In genomic region chr6:82150051-82150450, GRCm38 (mm10) we compare ENCODE assay signal across 22 mouse cellular contexts.
A peak's percentile ranks its signal among the peaks of the same experiment; 100 is the strongest.
DNase-seq lines count a peak whose midpoint lies in the region; ATAC-seq and TF ChIP-seq lines count a peak whose summit lies in the region.
"Had no signal": no experiment of that assay in that cellular context is flagged by ENCODE, and none has a peak within 500 bp of the region (broad histone marks: within the 10 kb centered on the region; RNA-seq: fewer than 3 reads in every experiment).

No protein-coding gene starts in this region.

- peak; percentile 71 for DNase-seq in embryonic facial prominence, embryonic 14.5 days (ENCODE audit: low spot score)
- DNase-seq in embryonic facial prominence, embryonic 10.5 days (ENCODE audit: low spot score): no peak
- DNase-seq in heart, postnatal 4 days: peak; percentile 13
- DNase-seq in heart, adult 9 months (ENCODE audit: low spot score in 2 of 2): no peak
- peak; percentile 77 for DNase-seq in lung, embryonic 14.5 days
- no peak for DNase-seq in lung, postnatal 14 days
- DNase-seq: adrenal gland, postnatal 10 days; adrenal gland, postnatal 36 days; cerebellum, adult 18-20 months; cerebellum, adult 9-10 months; cerebellum, postnatal 14 days; gastrocnemius, postnatal 25 days had no signal

- 56% methylated on average over 2 of the region's 2 CpGs for WGBS in embryonic facial prominence, embryonic 14.5 days
- 93% methylated on average over 2 of the region's 2 CpGs for WGBS in embryonic facial prominence, embryonic 10.5 days
- WGBS in lung, embryonic 14.5 days: 52% methylated on average over 2 of the region's 2 CpGs

- no peaks in the 10 kb centered on the region for H3K27me3 ChIP-seq in embryonic facial prominence, embryonic 14.5 days (replicated peaks; ENCODE audit: control insufficient read depth, insufficient read depth, low read length)
- no peaks in the 10 kb centered on the region for H3K27me3 ChIP-seq in embryonic facial prominence, embryonic 10.5 days (replicated peaks; ENCODE audit: low read depth, poor library complexity, severe bottlenecking)
- H3K27me3 ChIP-seq in lung, embryonic 14.5 days (ENCODE audit: insufficient read depth, low read length): no peaks in the 10 kb centered on the region
- H3K27me3 ChIP-seq: embryonic facial prominence, embryonic 12.5 days; forebrain, embryonic 12.5 days; forebrain, embryonic 15.5 days; heart, embryonic 13.5 days; hindbrain, embryonic 13.5 days; intestine, embryonic 15.5 days had no signal

- no peak overlapping the region for H3K4me2 ChIP-seq in embryonic facial prominence, embryonic 14.5 days (ENCODE audit: low read depth, low read length)
- H3K4me2 ChIP-seq in lung, embryonic 14.5 days: no peak overlapping the region
- H3K4me2 ChIP-seq: embryonic facial prominence, embryonic 12.5 days; forebrain, embryonic 12.5 days; forebrain, embryonic 15.5 days; heart, embryonic 13.5 days; hindbrain, embryonic 13.5 days; intestine, embryonic 15.5 days had no signal

- no peak for TF ChIP-seq CTCF in lung, embryonic 14.5 days (IDR thresholded peaks at IDR 0.05; ENCODE audit: low read depth)

- H3K4me3 ChIP-seq in embryonic facial prominence, embryonic 14.5 days (ENCODE audit: low read depth, low read length): no peak overlapping the region
- H3K4me3 ChIP-seq in embryonic facial prominence, embryonic 10.5 days: no peak overlapping the region
- no peak overlapping the region for H3K4me3 ChIP-seq in lung, embryonic 14.5 days (ENCODE audit: low read depth, low read length)
- H3K4me3 ChIP-seq: embryonic facial prominence, embryonic 12.5 days; erythroblast, embryonic 14.5 days; forebrain, embryonic 12.5 days; forebrain, embryonic 15.5 days; heart, embryonic 13.5 days; hindbrain, embryonic 10.5 days; hindbrain, embryonic 13.5 days; intestine, embryonic 15.5 days had no signal

- H3K9ac ChIP-seq in embryonic facial prominence, embryonic 14.5 days (ENCODE audit: low read depth, low read length): no peak overlapping the region
- H3K9ac ChIP-seq in lung, embryonic 14.5 days: no peak overlapping the region
- H3K9ac ChIP-seq: embryonic facial prominence, embryonic 12.5 days; forebrain, embryonic 12.5 days; forebrain, embryonic 15.5 days; heart, embryonic 13.5 days; hindbrain, embryonic 13.5 days; intestine, embryonic 15.5 days had no signal

- no peaks in the 10 kb centered on the region for H3K4me1 ChIP-seq in embryonic facial prominence, embryonic 14.5 days (ENCODE audit: control insufficient read depth, insufficient read depth, low read length)
- H3K4me1 ChIP-seq in embryonic facial prominence, embryonic 10.5 days: no peaks in the 10 kb centered on the region
- no peaks in the 10 kb centered on the region for H3K4me1 ChIP-seq in lung, embryonic 14.5 days (ENCODE audit: insufficient read depth)
- H3K4me1 ChIP-seq: embryonic facial prominence, embryonic 12.5 days; forebrain, embryonic 12.5 days; forebrain, embryonic 15.5 days; hindbrain, embryonic 10.5 days; intestine, embryonic 15.5 days had no signal

- no peak overlapping the region for H3K27ac ChIP-seq in embryonic facial prominence, embryonic 14.5 days (replicated peaks; ENCODE audit: low read depth, low read length)
- no peak overlapping the region for H3K27ac ChIP-seq in embryonic facial prominence, embryonic 10.5 days (replicated peaks)
- H3K27ac ChIP-seq in lung, embryonic 14.5 days (ENCODE audit: low read depth): no peak overlapping the region
- H3K27ac ChIP-seq: embryonic facial prominence, embryonic 12.5 days; forebrain, embryonic 12.5 days; forebrain, embryonic 15.5 days; heart, embryonic 13.5 days; hindbrain, embryonic 10.5 days; hindbrain, embryonic 13.5 days; intestine, embryonic 15.5 days had no signal

- ATAC-seq in embryonic facial prominence, embryonic 14.5 days (ENCODE audit: low read depth): no peak
- ATAC-seq in lung, embryonic 14.5 days (ENCODE audit: insufficient read depth): no peak
- ATAC-seq: forebrain, embryonic 15.5 days; hindbrain, embryonic 16.5 days; intestine, embryonic 15.5 days; Patski had no signal

- H3K36me3 ChIP-seq in embryonic facial prominence, embryonic 14.5 days (ENCODE audit: control insufficient read depth, insufficient read depth, low read length): no peaks in the 10 kb centered on the region
- no peaks in the 10 kb centered on the region for H3K36me3 ChIP-seq in embryonic facial prominence, embryonic 10.5 days (replicated peaks)
- no peaks in the 10 kb centered on the region for H3K36me3 ChIP-seq in lung, embryonic 14.5 days (ENCODE audit: insufficient read depth)
- H3K36me3 ChIP-seq: embryonic facial prominence, embryonic 12.5 days; forebrain, embryonic 12.5 days; forebrain, embryonic 15.5 days; heart, embryonic 13.5 days; hindbrain, embryonic 10.5 days; hindbrain, embryonic 13.5 days; intestine, embryonic 15.5 days had no signal

- no peaks in the 10 kb centered on the region for H3K9me3 ChIP-seq in embryonic facial prominence, embryonic 14.5 days (ENCODE audit: control insufficient read depth, low read length)
- H3K9me3 ChIP-seq in embryonic facial prominence, embryonic 10.5 days: no peaks in the 10 kb centered on the region
- no peaks in the 10 kb centered on the region for H3K9me3 ChIP-seq in lung, embryonic 14.5 days (ENCODE audit: low read depth, low read length)
- H3K9me3 ChIP-seq: embryonic facial prominence, embryonic 12.5 days; forebrain, embryonic 12.5 days; forebrain, embryonic 15.5 days; heart, embryonic 13.5 days; hindbrain, embryonic 10.5 days; hindbrain, embryonic 13.5 days; intestine, embryonic 15.5 days had no signal

Comparison
In these comparisons a context has a peak if more than half of its experiments do, and no peak if none do; other contexts are left out.
1. DNase-seq: peak in embryonic facial prominence, embryonic 14.5 days (single experiment), heart, postnatal 4 days (single experiment) and lung, embryonic 14.5 days (single experiment); none in embryonic facial prominence, embryonic 10.5 days (single experiment), heart, adult 9 months (0 of 2) and lung, postnatal 14 days (single experiment).